Mouse (Mus musculus): ENCODE data around the gene Man2a1.

Gene Man2a1

DNA sequence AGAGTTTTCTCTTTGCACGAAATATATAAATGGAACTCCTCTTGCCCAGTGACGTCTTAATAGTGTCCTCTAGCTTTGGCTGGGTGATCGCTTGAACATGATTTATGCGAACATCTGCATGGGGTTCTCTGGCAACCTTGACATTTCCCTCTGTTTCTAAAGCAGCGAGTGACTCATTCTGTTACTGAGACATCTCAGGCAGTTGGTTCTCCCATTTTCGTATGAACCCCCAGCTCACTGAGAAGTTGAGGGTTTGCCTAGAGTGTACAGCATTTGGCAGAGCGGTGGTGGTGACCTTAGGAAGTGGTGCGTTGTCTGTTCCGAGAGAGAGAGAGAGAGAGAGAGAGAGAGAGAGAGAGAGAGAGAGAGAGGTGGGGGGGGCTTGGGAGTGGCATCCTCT lies 2.6 kb downstream of the Man2a1 start:
- DNase-seq (ENCODE audit: low read depth, low spot score) = no peak

DNA sequence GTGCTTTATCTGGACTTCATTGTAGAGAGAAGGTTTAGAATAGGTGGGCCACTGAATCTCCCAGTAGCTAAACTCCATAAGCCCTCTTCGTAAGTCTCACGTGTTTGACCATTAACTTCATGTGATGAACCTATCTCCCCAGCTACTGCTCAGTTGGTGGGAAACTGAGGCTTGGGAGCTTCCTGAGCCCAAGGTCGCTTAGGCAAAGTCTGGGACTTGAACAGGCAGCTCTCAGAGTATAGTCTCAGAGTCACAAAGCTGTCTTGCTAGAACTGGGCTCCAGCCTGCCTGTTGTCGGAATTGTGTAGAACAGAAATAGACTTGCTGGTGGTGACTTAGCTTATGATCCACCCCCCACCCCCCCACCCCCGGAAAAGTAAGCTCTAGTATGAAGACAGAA lies 3.0 kb downstream of the Man2a1 start:
- DNase-seq (ENCODE audit: low read depth, low spot score) = no peak

DNA sequence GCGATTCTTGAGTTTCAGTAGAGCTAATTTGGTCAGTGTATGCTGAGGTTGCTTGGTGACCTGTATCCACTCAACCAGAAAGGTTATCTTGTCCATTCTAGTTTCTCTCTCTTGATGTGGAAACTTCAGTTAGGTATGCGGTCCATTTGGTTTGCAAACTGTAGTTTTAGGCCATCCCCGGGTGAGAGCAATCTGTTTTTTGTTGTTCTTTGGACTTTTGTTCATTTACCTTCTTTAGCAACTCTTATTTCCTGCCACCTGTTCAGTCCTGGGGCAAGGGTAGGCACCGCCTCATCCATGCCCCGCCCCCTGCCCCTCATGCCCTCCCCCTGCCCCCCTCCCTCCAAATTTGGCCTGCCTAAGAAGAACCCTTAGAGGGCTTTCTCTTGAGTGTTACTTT lies 3.6 kb downstream of the Man2a1 start:
- no peak for DNase-seq (ENCODE audit: low read depth, low spot score)

DNA sequence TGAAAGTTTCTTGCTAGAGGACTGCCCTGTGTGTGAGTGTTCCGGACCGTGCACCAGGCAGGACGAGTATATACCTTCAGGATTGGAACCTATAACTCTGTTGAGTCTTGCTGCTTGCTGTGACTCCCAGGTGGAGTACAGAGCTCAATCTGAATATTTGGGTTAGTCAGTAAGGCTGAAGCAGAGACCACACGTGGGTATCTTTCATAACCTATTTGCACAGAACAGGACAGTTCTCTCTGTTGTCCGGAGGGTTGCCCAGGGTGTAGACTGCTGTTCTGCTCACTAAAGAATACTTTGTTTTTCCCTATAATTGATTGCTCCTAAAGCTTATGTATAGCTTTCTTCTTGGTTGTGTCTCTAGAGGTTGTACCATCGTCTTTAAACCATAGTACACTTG lies 7.7 kb downstream of the Man2a1 start:
- no peak for DNase-seq (ENCODE audit: low read depth, low spot score)

DNA sequence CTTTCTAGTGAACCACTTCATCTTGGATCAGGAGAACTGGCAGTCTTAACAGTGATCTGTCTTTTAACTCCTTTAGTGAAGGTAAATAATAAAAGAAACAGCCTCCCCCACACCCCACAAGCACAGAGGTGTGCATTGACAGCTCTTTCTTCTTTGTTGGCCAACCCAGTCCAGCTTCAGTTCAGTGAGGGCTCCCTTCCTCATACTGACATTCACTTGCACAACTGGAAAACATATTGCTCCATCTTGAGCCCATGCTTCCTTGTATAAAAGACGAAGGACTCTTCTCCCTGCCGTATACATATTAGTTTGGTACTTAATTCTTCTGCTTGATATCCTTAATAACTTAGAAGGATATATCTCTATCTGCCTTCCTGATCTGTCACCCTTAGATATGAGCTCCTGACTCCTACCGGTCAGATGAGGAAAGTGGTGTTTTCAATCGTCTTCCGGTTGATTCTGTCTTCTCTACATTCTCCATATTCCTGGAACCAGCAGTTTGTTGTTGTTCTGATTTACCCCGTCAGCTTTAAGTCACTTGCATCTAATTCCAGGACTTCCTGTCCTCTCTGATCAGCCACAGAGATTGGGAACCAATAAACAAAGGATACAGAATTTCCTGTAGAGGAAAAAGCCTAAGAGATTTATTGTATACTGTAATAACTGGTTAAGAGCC lies 8.5 kb downstream of the Man2a1 start:
- no peak for DNase-seq (ENCODE audit: low read depth, low spot score)

DNA sequence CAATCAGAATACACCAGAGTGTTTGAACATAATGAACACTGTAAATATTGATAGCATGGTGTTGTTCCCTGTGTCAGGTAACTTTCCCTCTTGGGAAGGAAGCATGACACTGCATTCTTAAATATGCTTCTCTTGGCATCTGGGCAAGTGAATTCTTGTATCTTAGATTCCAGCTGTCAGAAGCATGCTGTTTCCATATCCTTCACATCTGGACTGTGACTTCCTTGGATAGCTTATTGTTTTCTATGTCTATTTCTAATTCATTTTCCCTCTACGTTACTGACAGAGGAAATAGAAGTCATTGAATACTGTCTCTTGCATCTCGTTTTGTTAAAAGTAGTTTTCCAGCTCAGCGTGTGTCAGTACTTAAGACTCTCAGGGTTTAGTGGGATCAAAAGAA lies 9.2 kb downstream of the Man2a1 start:
- DNase-seq (ENCODE audit: low read depth, low spot score) = no peak

DNA sequence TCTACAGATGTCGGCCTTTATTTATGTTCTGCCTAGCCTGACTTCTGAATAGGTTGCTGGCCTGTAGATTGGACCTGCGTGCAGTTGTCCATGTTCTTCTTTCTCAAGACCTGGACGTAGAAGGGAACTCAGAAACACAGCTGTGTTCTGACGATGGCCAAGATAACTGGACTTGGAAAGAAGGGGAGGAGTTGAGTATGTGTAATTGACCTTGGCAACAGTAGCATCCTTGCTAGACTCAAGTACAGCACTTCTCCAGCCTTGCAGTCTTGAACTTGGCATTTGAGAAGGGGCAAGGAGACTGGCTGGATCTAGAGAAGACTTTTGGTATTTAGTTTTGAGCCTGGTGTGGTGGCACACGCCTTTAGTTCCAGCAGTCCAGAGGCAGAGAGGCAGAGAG lies 10.9 kb downstream of the Man2a1 start:
- no peak for DNase-seq (ENCODE audit: low read depth, low spot score)

DNA sequence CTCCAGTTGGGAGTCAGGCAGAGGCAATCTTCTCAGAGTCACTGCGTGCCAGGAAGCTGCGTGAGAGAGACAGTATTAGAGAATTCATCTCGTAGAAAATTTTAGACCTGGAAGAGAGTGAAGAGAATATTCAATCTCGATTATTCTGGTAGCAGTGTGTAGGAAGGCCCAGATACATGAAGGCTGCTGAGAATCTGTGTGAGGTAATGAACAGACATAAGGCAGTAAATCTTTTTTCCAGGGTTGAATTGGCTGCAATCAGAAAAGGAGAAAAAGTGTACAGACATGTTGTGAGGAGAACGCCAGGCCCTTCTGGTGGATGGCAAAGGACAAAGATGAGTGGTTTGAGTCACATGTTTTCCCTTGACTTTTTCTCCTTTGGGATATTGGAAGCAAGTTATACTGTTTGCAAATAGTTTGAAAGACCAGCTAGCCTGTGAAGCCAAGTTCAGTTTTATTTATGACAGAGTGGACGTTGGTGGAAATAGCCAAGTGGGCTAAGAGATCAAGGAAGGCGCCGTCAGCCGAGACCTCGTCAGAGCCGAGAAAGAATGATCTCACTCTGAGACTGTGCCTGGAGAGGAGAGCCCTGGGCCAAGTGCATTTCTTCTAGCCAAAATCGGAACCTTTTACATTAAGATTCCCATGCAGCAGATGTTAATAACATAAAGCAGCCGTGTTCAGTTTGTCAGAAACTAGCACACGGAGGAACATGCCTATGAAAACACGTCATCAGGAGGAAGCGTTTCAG lies 11.8 kb downstream of the Man2a1 start:
- no peak for DNase-seq (ENCODE audit: low read depth, low spot score)

DNA sequence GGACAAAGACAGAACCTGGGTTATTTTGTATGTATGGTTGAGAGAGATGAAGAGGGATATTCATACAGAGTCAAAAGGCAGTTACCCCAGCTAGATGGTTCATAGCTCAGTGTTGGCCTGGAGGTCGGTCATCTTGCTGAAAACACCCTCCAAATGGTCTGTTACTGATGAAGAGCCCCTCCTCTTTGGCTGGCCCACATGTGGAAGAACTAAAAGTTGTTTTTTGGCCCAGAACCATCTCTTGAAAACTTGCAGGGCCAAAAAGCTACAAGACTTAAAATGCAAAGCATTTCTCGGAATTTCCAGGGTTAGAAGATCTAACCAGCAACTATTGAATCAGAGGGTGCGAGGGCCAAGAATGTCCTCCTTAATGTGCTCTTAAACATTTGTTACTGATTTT lies 12.4 kb downstream of the Man2a1 start:
- no peak for DNase-seq (ENCODE audit: low read depth, low spot score)

DNA sequence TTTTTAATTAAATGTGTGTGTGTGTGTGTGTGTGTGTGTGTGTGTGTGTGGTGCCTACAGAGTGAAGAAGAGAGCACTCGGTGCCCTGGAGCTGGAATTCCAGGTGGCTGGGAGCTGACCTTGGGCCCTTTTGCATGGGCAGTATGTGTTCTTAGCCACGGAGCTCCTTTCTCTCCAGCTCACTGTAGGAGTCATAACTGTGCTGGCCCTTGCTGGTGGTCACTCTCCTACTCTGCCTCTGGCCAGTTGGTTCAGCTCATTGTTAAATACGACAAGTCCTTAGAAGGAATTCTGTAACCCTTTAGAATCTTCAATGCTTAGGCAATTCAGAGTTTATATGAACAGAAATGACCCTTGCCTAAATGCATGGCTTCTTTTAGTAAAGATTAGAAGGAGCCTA lies 12.8 kb downstream of the Man2a1 start:
- DNase-seq (ENCODE audit: low read depth, low spot score) = no peak

DNA sequence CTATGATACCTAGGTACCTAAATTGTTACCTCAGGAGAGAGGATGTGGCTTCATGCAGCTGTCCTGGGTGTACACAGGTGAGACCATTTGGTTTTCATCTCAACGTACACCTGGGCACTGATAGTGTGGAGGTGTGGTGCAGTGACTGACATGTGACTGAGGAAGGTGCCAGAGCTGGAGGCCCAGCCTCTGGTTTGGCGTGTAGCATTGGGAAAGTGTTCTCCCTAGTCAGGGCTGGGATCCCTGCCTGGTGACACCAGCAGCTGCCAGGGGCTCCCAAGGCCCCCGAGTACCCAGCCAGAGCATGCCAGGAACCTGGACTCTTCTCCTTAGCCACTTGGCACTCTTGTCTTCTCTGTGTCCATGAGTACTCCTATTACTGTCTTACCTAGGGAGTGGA lies 14.3 kb downstream of the Man2a1 start:
- no peak for DNase-seq (ENCODE audit: low read depth, low spot score)

DNA sequence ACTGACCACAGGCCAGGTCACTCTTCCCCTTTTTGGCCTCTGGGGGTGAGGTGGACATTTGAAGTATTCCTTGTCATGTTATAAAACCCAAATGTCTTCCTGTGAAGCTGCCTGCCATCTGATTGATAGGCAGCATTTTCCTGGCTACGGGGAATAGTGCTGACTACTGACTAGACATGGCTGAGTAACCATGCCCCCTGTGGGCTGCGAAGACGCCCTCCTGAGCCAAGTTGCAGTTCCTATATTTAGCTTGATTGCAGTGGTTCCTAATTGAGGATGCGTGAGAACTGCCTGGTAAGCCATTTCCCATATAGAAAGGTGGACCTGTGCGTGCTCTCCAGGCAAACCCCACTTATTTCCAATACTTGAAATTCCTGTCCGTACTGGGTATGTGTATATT lies 14.9 kb downstream of the Man2a1 start:
- DNase-seq (ENCODE audit: low read depth, low spot score) = no peak

DNA sequence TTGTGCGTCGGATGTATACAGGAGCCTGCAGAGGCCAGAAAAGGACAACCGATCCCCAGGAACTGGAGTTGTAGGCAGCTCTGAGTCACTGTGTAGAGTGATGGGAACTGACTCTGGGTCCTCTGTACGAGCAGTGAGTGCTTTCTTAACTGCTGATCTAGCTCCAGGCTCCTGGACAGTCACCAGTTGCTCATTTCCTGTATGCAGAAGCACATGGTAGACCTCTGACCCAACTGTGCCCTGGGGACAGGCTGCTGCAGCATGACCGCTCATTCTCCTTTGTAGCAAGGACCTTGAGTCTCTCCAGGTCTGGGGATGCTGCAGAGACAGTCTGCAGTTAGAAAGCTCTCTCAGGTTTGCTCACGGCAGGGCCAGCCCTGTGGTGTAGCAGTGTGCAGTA lies 15.7 kb downstream of the Man2a1 start:
- DNase-seq (ENCODE audit: low read depth, low spot score) = no peak

DNA sequence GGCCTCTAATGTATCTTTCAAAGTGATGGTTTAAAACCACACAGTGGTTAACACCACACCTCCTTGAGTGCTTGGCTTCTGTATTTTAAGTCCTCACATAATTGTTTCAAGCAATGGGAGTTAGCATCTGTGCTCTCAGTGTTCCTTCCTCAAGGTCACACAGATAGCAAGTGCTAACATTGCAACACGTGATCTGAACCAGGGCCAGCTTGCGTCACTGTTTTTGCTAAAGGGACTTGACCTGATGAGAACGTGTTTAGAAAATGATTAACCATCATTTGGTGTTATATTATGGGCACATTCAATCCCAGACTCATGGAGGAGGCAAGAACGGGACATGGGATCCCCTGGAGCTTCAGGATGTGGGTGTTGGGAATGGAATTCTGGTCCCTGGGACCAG lies 17.3 kb downstream of the Man2a1 start:
- no peak for DNase-seq (ENCODE audit: low read depth, low spot score)

DNA sequence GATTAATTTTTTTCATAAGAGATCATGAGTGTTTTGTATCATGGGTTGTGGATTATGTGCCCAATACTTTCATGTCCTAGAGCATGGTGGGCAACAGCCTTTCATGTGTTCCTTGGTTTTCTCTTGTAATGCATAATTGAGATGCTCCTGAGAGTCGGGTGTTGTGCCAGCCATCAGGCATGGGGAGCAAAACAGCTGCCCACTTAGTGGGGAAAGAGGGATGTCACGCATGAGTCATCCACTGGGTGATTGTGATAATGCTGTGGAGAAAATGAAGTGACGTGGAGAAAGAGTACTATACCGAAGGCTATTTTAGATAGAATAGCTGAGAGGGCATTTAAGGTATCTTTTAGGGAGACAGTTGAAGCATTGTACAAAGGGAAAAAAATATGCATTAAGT lies 18.5 kb downstream of the Man2a1 start:
- DNase-seq (ENCODE audit: low read depth, low spot score) = no peak

DNA sequence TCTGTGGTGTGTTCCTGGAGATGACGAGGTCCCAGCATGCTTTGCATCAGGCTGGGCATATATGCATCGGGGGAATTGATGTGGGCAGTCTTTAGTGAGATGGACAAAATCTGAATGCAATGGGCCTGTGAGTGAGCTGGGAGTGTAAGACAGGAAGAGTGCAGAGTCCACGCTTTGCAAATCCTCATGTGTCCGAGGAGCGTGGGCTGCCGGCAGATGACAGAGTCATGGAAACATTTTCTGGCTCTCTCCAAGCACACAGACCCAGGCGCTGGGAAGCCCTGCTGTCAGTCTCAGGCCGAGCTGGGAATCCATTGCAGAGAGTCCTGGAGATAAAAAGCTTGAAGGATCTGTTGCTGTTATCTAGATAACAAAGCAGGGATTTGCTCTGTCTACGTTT lies 19.6 kb downstream of the Man2a1 start:
- DNase-seq (ENCODE audit: low read depth, low spot score) = no peak

DNA sequence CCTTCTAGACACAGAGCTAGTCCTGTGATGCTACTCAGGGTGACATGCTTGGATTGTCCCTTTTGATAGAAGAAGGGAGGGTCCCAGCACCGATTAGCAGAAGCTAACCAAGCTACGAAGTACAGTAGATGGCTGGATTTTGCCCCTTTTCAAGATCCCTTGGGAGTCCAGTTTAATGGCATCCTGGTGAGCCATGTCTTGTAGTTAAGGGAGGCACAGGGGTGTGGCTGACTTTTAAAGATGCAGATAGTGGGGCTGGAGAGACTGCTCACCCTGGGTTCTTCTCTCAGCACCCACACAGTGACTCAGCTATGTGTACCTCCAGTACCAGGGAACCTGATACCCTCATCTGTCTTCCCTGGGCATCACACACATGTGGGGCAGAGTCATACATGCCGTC lies 20.1 kb downstream of the Man2a1 start:
- no peak for DNase-seq (ENCODE audit: low read depth, low spot score)

DNA sequence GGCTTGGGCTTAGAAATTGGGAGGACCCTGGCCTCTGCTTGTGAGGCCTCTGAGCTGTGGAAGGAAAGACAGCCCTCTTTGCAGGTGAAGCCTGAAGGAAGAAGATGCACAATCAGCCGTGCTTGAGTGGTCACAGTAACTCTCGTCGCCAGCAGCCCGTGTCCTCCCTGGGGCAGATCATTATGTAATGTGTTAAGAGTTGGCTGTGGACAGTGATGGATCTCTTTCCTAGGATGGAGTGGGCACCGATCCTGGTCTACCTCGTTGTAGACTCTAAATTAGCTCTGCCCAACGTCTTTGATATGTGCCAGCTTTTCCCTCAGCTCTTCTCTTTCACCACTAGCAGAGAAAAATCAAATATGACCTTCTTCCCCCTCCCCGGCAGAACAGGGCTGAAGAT lies 20.7 kb downstream of the Man2a1 start:
- DNase-seq (ENCODE audit: low read depth, low spot score) = no peak

DNA sequence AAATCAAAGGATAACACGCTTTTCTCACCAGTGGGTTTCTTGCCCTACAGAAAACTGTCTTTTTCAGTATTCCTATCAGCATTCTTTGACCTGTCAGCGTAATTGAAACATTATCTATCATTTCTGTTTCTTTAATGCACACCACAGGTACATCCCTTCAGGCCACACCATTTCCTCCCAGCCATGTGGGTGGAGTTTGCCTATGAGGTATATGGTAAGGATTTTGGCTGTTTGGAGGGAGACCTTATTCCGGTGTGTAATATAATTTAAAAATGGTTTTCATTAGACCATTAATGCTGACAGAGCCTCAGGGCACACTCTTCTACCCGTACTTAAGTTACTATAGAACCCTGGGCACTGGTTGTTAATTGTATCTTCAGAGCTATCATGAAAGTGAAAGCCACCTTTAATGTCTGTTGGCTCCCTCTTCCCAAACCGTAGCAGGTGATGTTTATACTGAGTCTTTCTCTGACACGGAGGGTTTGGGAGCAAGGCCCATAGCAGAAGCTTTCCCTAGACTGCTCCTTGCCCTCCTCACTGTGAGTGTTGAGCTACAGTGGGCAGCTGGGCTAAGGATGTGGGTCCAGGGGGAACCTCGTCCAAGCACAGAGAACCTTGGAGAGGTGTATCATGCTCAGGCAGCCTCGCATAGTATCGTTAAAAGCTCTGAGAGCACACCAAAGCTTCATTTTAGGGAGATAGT lies 21.3 kb downstream of the Man2a1 start:
- no peak for DNase-seq (ENCODE audit: low read depth, low spot score)

DNA sequence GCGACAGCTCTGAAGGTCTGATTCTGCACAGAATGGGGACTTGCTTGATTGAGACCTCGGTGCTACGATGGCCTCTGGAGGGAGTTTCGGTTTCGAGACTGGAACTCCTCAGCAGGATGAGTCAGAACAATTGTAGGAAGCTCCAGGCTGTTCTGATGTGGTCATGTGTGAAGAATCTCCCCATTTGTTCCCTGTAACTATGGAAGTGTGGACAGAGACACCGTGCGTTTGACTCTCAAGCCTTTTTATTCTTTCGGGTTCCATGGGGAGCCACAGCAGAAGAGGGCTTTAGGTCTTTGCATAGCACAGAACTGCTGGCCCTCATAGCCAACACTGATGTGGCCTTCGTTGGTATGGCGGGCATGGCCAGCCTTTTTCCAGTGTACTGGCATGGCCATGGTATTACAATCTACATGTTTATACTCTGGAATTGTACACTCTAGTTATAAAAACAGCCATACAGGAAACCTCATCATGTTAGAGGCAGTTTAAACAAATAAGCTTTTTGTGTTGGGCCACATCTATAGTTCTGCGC lies 21.9 kb downstream of the Man2a1 start:
- no peak for DNase-seq (ENCODE audit: low read depth, low spot score)

DNA sequence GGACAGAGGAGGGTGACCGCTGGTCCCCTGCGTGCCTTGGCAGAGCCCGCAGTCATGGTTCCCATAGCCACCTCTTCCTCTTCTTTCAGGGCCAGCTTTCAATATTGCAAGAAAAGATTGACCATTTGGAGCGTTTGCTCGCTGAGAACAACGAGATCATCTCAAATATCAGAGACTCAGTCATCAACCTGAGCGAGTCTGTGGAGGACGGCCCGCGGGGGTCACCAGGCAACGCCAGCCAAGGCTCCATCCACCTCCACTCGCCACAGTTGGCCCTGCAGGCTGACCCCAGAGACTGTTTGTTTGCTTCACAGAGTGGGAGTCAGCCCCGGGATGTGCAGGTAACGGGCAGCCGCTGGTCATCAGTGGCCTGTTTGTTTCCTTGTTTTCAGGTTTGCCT lies 23.9 kb downstream of the Man2a1 start:
- no peak for DNase-seq (ENCODE audit: low read depth, low spot score)

DNA sequence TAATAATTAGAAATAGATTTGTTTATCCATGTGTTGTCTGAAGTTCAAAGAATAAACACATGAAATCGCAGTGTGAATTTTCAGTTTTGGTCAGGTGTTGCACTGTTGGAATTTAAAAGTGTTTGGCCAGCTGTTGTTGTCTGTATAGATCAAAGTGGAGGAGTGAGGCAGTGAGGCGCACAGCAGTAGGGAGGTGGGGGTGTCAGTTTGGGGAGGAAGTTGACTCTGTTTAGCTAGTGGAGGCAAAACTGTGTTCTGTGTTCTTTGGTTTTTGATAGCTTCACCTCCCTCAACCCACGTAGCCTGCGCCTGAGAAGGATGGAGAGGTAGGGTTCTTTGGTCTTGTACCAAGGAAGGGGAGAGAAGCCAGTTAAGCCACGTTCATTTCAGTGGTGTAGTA lies 28.3 kb downstream of the Man2a1 start:
- no peak for DNase-seq (ENCODE audit: low read depth, low spot score)

DNA sequence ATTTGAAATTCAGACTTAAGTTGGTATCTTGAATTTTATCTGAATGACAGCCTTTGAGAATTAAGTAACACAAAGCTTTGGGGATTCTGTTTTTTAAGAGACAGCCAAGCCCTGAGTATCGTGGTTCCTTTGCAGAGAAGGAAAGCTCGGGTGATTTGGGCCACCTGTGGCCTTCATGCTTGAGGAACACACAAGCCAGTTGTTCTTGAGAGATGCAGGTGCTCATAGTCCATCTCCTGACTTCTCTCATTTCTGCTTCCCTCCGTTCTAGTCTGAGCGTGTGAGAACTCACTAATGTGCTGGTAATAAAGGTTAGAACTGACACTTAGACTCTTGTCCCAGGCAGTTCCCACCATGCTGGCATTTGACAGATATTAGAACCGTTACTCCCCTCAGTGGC lies 28.9 kb downstream of the Man2a1 start:
- no peak for DNase-seq (ENCODE audit: low read depth, low spot score)

All from telencephalon, adult 2 months (tissue).